Mouse (Mus musculus) megakaryocyte, adult 5-6 weeks (primary cell): ENCODE data around the gene DXBay18. TPM values are rescaled to one million over a fixed set of nuclear protein-coding genes. Genes with fewer than 3 reads are reported as not detected.
"Not testable (repeated sequence)": the region's sequence is repeated elsewhere in the genome, so short reads cannot be mapped to it uniquely, and the experiment has no call there.

ENCODE experiments used
- ATAC-seq: 2 replicates; pipeline ENCODE4 v1.8.0; 2016; ENCODE audit warnings: mild to moderate bottlenecking, inconsistent platforms; ENCODE audit not compliant: poor library complexity, severe bottlenecking
- total RNA-seq, 2 experiments: library from RNA; stranded (forward) in 1 of 2; stranded (reverse) in 1 of 2; fragments of 153-499, 151-499 nt in 1 of 2; fragments of 221-1000, 200-1000 nt in 1 of 2; gene quantifications; 2 replicates each; pipeline versions ENCODE4 v1.2.3 to v1.2.4; 2015 to 2017

DXBay18 gene
- not detected in 2 replicates for total RNA-seq (2015)
- not detected in 2 replicates for total RNA-seq (2017)

- ATAC-seq, result not testable (repeated sequence)
These were observed at the start of gene DXBay18 for GRCm38 (mm10) chrX:73149350-73149749. Gene DXBay18 (minus strand): TSS chrX:73149450.

- ATAC-seq, result not testable (repeated sequence)
These were observed 42.7 kb upstream of the DXBay18 start, which contains the start of gene Xlr3b for GRCm38 (mm10) chrX:73191934-73192333. Gene Xlr3b (plus strand): TSS chrX:73192207.

GRCm38 (mm10) chrX:73176889-73177288 lies 27.6 kb upstream of the DXBay18 start, which contains the start of gene Spin2d:
Gene Spin2d (minus strand): TSS chrX:73176989.
- not testable (repeated sequence) for ATAC-seq

GRCm38 (mm10) chrX:73148496-73148895 lies 754 bp downstream of the DXBay18 start, which contains the start of gene Xlr5b:
Gene Xlr5b (plus strand): TSS chrX:73148796.
- ATAC-seq, result not testable (repeated sequence)

- not testable (repeated sequence) for ATAC-seq
These were observed 6.0 kb downstream of the DXBay18 start for GRCm38 (mm10) chrX:73143218-73143618.

GRCm38 (mm10) chrX:73122859-73123829 lies 26.1 kb downstream of the DXBay18 start:
- not testable (repeated sequence) for ATAC-seq

DNA sequence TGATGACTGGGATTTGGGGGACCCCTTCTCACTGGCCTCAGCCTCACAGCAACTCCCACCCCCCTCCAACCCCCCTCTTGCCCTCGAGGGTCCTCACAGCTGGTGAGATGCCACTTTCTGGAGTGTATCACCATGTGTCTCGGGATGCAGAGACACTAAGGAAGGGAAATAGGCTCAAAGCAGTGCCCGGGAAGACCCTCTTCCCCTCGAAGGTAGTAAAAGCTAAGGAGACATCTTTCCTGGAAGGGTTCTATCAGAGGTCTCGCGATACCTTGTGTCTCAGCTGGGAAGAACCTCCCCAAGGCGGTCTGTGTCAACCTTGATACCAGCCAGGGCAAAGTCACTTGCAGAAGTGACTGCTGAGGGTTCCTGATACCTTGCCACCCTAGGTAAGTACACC lies 32.5 kb downstream of the DXBay18 start, which contains the start of gene Gm14685:
TSS of gene Gm14685 (plus strand) at position 301 of the 400 bp plus-strand sequence.
- ATAC-seq, result not testable (repeated sequence)

DNA sequence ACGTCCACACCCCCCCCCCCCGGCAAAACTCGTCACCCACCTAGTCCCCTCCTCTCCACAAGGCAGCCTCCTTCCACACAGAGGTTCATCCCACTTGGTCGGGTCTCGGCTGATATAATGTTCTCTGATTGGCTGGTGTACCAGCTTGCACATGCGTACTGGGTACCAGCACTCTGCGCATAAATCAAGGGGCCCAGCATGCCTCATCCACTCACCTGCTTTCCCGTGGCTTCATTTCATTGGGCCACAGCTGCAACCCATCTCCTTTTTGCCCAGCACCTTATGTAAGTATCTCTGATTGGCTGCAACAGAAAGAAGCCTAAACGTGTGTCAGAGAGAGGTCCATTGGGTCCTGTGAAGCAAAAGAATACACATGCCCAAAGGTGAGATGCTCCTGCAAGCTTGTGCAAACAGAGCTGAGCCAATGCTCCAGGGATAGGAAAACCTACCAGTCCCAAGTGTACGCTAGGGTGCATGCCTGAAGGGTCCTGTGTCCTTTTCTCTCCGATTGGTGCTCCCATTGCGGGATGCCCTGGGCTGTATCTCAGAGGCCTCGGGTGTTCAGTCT lies 52.2 kb downstream of the DXBay18 start, which contains the start of gene Xlr3a:
TSS of gene Xlr3a (minus strand) at position 155 of the 568 bp plus-strand sequence.
- ATAC-seq, result not testable (repeated sequence)

Other genes starting within 250 kb of the DXBay18 start
- gene Cetn2, start 231.0 kb downstream of the DXBay18 start, total RNA-seq (2015), result 60.0 and 60.4 TPM in 2 replicates
- gene Cetn2, start 231.0 kb downstream of the DXBay18 start, total RNA-seq (2017), result 51.9 and 55.3 TPM in 2 replicates
- gene Nsdhl, start 230.9 kb downstream of the DXBay18 start, total RNA-seq (2015), result 17.0 and 17.4 TPM in 2 replicates
- gene Nsdhl, start 230.9 kb downstream of the DXBay18 start, total RNA-seq (2017), result 14.1 and 14.7 TPM in 2 replicates
- not detected in 2 replicates for gene Zfp185, start 162.1 kb downstream of the DXBay18 start, total RNA-seq (2015)
- not detected in 2 replicates for gene Zfp185, start 162.1 kb downstream of the DXBay18 start, total RNA-seq (2017)
- gene Pnma5, start 112.3 kb downstream of the DXBay18 start, total RNA-seq (2015), result not detected in 2 replicates
- gene Pnma5, start 112.3 kb downstream of the DXBay18 start, total RNA-seq (2017), result not detected in 2 replicates
- not detected in 2 replicates for gene Pnma3, start 84.7 kb downstream of the DXBay18 start, total RNA-seq (2015)
- gene Pnma3, start 84.7 kb downstream of the DXBay18 start, total RNA-seq (2017), result not detected in 2 replicates
- 6.4 and 9.1 TPM in 2 replicates for gene Xlr4a, start 67.0 kb downstream of the DXBay18 start, total RNA-seq (2015)
- gene Xlr4a, start 67.0 kb downstream of the DXBay18 start, total RNA-seq (2017), result 0.45 and 7.4 TPM in 2 replicates
- gene Xlr3a, start 52.4 kb downstream of the DXBay18 start, total RNA-seq (2015), result not detected in 2 replicates
- gene Xlr3a, start 52.4 kb downstream of the DXBay18 start, total RNA-seq (2017), result 0.22 and 0.37 TPM in 2 replicates
- not detected in 2 replicates for gene Gm14685, start 32.4 kb downstream of the DXBay18 start, total RNA-seq (2015)
- gene Gm14685, start 32.4 kb downstream of the DXBay18 start, total RNA-seq (2017), result not detected in 2 replicates
- not detected in 2 replicates for gene Xlr5b, start 654 bp downstream of the DXBay18 start, total RNA-seq (2015)
- not detected in 2 replicates for gene Xlr5b, start 654 bp downstream of the DXBay18 start, total RNA-seq (2017)
- gene Spin2d, start 27.5 kb upstream of the DXBay18 start, total RNA-seq (2015), result not detected in 2 replicates
- not detected in 2 replicates for gene Spin2d, start 27.5 kb upstream of the DXBay18 start, total RNA-seq (2017)
- 3.9 and 8.3 TPM in 2 replicates for gene Xlr3b, start 42.8 kb upstream of the DXBay18 start, total RNA-seq (2015)
- gene Xlr3b, start 42.8 kb upstream of the DXBay18 start, total RNA-seq (2017), result 2.9 and 3.3 TPM in 2 replicates
- gene Xlr4b, start 64.9 kb upstream of the DXBay18 start, total RNA-seq (2015), result 7.1 and 12.5 TPM in 2 replicates
- 8.4 and 10.8 TPM in 2 replicates for gene Xlr4b, start 64.9 kb upstream of the DXBay18 start, total RNA-seq (2017)
- gene F8a, start 78.8 kb upstream of the DXBay18 start, total RNA-seq (2015), result 4.0 and 4.7 TPM in 2 replicates
- gene F8a, start 78.8 kb upstream of the DXBay18 start, total RNA-seq (2017), result 3.9 and 4.1 TPM in 2 replicates
- gene Xlr4c, start 93.7 kb upstream of the DXBay18 start, total RNA-seq (2015), result 2.3 and 2.8 TPM in 2 replicates
- 6.5 and 9.3 TPM in 2 replicates for gene Xlr4c, start 93.7 kb upstream of the DXBay18 start, total RNA-seq (2017)
- gene Xlr3c, start 115.9 kb upstream of the DXBay18 start, total RNA-seq (2015), result not detected in 2 replicates
- gene Xlr3c, start 115.9 kb upstream of the DXBay18 start, total RNA-seq (2017), result 0.07 TPM in 1 of 2 replicates, not detected in the other
- gene Xlr5a, start 143.5 kb upstream of the DXBay18 start, total RNA-seq (2015), result not detected in 2 replicates
- gene Xlr5a, start 143.5 kb upstream of the DXBay18 start, total RNA-seq (2017), result not detected in 2 replicates
- gene Xlr5c, start 143.5 kb upstream of the DXBay18 start, total RNA-seq (2015), result not detected in 2 replicates
- not detected in 2 replicates for gene Xlr5c, start 143.5 kb upstream of the DXBay18 start, total RNA-seq (2017)
- gene Gm45015, start 187.4 kb upstream of the DXBay18 start, total RNA-seq (2015), result not detected in 2 replicates
- gene Gm45015, start 187.4 kb upstream of the DXBay18 start, total RNA-seq (2017), result not detected in 2 replicates
- 5.3 and 6.8 TPM in 2 replicates for gene Zfp275, start 193.2 kb upstream of the DXBay18 start, total RNA-seq (2015)
- gene Zfp275, start 193.2 kb upstream of the DXBay18 start, total RNA-seq (2017), result 3.5 and 4.3 TPM in 2 replicates
- gene Gm18336, start 249.3 kb upstream of the DXBay18 start, total RNA-seq (2015), result not detected in 2 replicates
- not detected in 2 replicates for gene Gm18336, start 249.3 kb upstream of the DXBay18 start, total RNA-seq (2017)